Mouse (Mus musculus) kidney, adult 11 months (tissue): ENCODE measurements at regions not wholly inside any gene's neighbourhood (a gene's known extent, or its start where the extent isn't known, plus 50 kb on each side); places are given as distances from the start of the nearest gene placed in this dataset.

ENCODE experiments used
- DNase-seq: peaks from one replicate; pipeline ENCODE4 v3.0.0; 2022

DNA sequence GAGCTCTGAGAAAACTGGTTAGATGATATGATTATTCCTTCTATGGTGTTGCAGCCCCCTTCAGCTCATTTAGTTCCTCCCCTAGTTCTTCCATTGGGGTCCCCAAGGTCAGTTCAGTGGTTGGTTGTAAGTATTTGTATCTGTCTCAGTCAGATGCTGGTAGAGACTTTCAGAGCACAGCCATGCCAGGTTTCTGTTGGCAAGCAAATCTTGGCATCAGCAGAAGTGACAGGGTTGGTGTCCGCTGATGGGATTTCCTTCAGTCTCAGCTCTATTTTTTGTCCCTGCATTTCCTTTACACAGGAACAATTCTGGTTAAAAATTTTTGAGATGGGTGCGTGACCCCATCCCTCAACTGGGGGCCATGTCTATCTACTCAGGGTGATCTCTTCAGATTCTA lies 55.3 kb upstream of the Spaca1 start:
- no peak for DNase-seq

DNA sequence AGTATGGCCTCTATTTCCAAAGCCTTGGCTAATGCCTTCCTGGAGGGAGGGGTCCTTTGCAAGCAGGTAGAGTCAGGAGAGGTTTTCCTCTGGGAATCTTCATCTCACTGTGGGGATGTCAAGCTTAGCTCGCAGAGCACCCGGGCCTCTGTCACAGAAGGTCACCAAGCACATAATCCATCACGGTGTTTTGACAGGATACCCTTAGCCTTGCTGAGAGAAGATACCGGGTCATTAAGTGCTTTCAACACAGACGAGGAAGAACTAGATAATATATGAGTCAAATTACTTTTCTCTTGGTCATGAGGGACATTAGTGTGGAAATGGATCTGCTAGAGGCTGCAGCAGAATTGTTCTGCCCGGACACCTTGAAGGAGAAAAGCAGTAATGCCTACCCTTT lies 64.3 kb upstream of the Spaca1 start:
- DNase-seq: no peak

DNA sequence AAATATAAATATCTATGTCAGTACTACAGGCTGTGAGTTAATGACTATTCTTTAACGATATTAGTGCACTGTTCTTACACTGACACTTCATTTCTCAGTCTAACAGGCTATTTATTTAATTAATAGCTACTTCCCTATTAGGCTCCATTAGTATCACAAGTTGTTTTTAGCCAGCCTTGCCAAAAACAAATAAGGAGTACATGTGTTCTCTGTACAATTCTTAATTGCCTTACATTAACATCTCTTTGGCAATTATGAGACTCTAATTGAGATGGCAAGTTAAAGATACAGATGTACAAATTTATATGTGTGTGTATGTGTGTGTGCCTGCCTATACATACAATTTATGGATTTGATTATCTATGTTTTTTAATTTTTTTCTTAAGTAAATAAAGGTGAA lies 67.1 kb upstream of the Spaca1 start:
- DNase-seq: no peak

DNA sequence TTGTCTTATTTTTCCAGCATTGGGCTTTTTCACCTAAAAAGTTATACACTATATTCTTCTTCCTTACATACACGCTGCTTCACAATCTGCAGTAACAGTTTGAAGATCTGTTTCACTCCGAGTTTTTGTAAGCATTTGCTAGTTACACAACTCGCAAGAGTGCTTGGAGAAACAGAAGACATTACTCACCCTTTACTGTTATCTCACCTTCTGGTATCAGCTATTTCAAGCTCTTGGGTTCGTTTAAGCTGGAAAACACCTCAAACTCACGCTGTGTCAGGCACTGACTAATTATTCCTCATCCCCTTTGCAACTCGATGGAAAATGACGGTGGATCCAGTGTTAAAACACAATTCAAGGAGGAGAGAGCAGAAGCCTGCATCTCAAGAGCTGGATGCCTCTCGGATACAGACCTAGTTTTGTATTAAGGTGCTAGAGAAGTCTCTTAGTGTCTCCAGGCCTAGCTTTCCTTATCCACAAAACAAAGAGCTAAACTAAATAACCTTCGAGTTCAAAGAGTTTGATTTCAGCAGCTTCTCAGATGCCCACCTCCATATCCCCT lies 73.0 kb upstream of the Spaca1 start:
- DNase-seq: no peak

DNA sequence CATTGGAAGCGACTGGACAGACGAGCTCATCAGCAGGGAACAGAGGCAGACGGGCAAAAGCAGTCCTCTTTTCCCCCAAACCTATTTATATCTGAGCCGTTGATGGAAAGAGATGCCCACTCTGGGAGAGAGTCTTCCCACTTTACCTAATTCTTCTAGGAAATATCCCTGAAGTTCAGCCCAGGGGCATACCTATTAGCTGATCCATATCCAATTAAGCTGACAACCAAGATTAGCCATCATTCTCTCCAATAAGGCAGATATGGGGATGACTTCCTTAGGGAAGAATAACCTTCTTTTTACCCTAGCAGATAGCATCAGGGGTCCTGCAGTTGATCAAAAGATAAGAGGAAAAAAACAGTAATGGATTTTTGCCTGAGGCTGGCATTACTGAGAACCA lies 78.2 kb upstream of the Spaca1 start:
- DNase-seq: no peak

DNA sequence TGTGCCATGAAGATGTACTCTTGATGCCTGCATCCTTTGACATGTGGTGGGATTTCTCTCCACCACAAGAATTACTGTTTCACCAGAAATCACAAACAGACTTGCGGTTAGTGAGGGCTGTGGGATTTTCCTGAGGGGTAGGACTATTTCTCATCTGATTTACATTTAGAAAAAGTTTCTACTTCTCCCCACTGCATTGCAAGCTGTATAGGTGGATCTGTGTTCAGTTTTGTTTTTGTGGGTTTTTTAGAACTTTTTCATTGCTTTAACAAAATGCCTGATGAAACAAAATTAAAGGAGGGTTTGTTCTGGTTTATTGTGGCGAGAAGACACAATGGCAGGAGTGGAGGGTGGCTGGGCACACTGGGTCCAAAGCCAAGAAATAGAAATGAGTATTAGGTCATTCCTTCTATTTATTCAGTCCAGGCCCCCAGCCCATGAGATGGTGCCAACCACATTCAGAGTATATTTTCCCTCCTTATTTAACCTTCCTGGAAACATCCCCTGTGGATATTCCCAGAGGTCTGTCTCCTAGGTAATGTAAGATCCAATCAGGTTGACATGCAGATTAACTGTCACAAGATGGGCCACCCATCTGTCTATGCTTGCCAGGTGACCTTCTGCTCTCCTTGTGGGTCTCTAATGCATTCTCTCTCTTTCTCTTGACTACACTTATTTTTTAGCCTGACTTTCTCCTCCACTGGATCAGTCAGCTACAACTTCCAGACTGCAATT lies 96.3 kb upstream of the Spaca1 start:
- no peak for DNase-seq

DNA sequence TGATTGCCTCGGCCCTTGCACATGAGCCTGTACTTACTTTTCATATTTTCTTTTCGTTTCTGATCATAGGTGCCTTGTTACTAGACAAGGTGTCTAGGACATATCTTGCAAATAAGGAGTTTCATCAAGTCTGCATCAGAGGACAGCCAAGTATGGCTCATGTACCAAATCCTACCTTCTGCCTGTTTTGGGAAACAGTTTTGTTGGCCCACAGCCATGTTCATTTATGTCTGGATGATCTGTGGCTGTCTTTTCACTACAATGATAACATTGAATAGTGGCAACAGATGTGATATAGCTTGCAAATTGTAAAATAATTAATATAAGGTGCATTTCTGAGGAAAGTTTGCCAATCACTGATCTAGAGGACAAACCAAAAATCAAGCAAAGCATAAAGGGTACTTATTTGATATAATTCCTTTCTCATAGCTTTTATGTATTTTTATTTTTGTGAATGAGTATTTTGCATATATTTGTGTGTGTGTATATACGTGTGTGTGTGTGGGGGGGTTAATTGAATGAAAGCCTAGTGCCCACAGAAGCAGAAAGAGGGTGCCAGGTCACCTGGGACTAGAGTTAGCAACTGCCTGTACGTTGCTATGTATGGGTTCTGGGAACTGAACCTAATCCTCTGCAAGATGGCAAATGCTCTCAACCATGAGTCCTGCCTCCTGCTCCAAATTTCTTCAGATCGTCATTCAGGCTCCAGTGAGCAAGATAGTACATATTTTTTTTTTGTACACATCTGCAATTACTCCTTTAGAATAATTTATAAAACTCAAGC lies 99.2 kb upstream of the Spaca1 start:
- no peak for DNase-seq

DNA sequence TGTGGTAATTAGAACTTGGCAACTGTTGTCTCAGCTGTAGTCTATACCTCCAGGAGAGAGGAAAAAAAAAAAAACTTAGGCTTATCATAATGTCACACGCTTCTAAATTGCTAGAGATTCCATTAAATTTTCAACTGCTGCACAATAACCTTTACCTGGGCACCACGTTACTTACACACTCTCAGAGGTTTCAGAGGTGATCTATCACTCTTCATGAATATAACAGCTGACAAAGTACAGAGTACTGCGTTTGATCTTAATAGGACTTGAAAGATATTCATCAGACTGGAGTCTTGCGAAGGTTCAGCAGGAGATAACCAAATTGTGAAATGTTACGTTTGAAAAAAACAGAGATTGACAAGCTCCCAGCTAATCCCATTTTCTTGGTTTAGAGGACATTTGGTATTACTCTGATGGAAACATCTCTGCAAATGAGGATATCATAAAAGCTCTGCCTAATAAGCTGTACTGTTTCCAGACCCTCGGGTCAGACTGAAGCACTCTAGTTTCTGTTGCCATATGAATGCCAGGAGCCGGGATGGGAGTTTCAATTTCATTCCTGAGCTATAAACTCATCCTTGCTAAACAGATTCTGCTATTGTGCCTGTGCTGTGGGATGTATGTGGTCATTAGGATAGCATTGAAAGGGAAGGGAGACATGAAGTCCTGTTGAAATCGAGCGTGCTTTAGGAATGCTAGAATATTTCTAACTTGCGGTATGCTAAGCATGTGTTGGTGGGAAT lies 101.8 kb upstream of the Spaca1 start:
- DNase-seq: no peak

DNA sequence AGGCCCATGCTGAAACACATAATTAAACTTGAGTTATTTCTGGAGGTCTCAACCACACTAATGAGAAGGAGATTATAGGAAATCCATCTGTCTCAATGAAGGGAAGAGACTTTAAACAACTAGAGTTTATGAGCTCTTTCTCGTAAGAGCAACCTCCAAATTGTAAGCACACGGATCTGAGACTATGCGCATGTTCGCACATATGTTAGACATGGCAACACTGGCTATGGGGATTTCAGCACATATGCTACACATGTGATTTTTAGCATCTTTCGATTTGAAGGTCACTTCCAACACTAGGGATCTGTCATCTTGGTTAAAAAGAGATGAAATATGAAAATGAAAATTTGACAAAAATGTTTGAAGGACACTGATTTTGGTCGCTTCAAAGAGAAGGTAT lies 105.5 kb upstream of the Spaca1 start:
- no peak for DNase-seq

DNA sequence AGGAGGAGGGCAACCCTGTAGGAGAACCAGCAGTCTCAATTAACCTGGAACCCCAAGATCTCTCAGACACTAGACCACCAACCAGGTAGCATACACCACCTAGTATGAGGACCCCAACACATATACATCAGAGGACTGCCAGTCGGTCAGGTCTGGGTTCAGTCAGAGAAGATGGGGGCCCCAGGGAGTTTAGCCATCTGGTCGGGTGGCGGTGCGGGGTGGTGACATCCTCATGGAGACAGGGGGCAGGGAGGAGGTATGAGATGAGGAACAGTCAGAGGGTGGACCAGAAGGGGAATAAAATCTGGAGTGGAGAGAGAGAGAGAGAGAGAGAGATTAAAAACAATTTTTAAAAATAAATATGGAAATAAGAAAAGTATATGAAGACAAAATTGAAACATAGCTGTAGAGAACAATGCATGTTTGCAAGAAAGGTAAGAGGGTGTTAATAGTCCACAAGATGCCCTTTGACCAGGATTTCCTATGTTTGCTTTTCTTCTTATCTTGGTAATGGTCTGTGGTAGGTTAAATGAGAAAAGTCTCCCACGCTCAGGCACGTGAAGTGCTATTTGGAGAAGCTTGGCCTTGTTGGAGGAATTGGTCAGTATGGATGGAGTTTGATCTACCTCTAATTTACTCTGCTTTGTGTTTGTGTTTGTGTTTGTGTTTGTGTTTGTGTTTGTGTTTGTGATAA lies 108.0 kb upstream of the Spaca1 start:
- no peak for DNase-seq

DNA sequence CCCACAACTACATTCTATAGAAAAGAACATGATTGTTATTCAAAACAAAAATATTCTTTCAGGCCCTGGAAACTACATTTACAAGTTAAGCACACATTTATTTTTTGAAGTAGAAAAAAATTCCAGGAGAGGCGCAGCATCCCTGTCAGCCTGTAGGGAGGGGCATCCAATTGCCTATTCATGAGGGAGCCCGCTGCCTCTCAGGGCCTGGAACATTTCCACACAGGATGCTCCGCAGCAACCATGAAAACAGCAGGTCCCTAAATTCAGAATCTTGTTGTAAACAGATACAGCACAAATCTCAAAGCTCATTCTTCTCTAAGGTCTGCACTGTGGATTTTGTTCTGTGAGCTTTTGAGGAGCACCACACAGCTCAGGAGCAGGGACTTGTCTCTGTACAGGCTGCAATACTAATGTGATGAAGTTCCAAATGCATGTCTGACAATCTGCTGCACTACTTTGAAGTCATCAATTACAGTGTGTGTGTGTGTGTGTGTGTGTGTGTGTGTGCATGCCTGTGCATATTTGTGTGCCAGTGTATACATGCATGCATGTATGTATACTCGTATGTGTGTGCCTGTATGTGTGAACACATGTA lies 121.4 kb upstream of the Spaca1 start:
- DNase-seq: no peak

DNA sequence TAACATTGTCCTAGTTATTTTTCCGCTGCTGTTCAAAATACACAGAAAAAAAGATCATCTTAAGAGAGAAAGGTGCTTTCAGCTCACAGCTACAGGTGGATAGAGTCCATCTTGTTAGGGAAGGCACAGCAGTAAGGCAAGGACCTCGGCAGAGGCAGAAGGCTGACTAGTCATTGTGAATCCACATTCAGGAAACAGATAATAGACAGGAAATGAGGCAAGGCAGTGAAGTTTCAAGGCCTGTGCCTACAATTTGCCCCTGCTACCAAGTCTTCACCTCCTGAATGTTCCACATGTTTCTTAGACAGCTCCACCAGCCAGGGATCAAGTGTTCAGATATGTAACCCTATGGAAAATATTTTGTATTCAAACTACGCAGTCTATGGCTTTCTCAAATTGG lies 122.0 kb upstream of the Spaca1 start:
- no peak for DNase-seq

DNA sequence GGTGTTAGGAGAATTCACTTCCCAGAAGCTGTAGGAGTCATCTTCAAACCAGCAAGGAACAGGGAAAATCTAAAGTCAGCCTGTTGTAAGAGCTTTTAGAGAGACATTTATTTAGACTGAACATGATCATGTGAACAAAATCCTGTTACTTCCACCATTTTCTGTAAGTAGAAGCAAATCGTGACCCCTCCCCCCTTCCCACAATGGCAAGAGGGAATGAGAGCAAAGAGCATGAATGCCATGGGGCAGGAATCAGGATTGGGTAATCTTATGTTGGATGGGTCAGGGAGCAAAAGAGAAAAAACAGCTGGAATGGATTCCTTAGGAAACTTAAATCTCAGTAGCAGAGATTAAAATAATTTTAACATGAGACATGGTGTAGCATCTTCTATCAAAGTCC lies 127.4 kb upstream of the Spaca1 start:
- DNase-seq: no peak

DNA sequence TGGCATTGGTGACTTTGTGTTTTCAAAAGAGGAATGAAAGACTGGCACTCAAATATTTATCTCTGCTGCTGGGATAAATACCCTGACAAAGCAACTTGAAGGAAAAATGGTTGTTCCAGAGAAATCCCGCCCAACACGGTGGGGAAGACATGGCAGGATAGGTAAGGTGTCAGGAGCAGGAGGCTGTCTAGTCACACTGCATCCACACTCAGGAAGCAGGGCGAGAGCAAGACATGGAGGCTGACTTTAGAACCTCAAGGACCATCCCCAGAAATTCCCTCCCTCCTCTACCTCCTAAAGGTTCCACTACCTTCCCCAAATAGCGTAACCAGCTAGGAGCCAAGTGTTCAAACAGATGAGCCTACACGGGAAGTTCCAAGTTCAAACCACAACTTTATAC lies 136.5 kb upstream of the Spaca1 start:
- no peak for DNase-seq

DNA sequence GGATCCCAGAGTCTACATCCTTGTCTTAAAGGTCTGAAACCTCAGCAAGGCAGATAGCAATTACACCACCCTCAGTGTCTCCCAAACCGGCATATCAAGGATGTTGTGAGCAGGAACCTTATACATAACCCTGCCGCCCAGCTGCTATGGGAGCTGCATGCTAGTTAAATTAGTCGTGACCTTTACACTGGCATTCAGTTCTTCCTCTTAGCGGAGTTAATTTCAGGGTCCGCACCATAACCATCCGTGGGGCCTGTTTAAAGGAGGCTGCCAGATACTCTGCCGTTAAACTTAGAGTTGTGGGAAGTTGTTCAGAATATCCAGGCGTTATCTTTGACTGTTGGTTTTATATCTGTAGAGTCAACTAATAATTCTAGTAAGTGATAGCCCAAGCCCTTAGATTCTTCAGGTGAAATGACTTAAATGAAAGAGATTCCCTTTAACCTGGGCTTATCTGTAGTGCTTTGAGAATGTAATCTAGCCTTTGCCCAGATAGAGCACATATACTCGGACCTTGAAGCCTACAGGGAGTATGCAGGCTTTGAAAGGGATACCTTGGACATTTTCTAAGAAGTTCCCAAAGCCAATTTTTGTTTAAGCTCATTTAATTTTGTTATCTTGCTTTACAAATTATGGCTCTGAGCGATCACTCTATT lies 153.3 kb upstream of the Spaca1 start:
- DNase-seq: no peak

DNA sequence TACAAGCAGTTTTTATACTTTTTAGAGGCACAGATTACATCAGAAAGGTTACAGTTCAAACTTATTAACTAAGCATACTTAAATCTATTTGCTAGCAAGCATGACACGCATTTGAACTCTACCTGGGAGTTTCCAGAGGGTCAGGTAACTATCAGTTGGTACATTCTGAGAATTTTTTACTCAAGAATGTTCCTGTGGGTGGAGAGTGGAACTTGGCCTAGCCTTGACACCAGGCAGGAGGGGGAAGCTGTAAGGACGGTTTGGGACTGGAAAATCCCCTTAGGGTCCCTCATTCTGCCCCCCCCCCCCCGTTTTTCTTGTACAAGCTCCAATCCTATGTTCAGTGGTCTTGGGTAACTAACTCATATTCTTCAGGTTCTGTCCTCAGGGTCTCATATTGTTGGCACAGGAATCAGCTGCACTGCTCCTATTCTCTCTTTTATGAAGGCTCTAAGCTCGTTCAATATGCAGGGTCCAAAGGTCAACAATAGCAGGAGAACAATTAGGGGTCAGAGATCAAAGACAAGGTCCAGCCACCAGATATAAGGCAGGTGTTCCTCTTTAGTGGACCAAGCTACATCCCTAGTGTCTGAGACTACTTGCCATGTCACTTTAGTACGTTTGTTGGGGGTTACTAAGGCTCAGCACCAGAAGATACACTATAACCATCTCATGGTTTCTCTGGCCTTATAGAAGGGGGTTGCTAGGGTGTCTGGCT lies 159.3 kb upstream of the Spaca1 start:
- DNase-seq: no peak

DNA sequence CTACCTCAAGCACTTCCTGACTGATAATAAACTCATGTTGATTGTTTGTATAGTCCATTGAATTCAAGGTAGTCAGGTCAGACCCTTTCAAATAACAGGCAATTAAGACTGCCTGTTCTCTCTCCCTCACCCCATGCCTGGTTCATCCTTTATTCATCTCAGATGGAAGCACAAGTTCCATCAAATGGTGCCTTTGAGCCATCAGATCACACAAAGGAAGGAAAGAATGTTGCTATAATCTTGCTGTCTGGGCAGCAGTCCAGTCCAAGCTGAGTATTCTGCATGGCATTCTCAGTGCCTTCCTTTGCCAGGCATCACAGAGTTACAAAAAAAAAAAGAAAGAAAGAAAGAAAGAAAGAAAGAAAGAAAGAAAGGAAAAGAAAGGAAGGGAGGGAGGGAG lies 163.7 kb upstream of the Spaca1 start:
- no peak for DNase-seq

DNA sequence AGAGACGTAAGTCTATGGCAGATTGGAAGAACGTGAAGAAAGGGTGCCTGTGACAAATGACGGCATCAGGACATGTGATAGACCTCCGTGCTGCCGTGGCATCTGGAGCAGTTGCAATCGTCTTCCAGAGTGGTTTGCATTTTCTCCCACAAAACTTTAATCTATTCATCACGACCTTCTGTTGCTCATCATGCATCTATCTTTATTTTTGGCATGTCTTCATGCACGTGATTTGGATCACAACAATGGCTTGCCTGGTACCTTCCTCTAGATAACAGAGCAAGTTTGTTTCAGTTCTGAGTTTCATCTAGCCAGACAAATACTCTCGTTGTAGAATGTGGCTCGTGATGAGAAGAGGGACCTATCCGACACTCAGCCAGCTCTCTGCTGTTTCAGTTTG lies 164.4 kb upstream of the Spaca1 start:
- no peak for DNase-seq

DNA sequence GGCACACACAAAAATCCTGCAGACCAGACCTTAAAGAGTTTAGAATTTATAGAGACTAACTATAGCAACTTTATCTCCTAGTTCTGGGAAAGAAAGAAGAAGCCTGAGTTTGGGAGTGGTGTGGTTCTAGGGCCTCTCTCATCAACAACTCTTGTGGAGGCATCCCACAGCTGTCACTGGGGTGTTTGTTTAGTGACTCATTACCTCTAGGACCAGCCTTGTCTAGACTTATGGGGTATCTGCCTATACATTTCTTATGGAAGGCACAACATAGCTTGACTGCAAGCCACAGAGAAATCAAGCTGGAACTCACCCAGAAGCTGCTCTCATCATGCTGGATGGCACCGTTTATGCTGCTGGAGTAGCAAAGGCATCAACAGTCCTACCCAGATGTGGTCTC lies 171.9 kb upstream of the Spaca1 start:
- DNase-seq: no peak

DNA sequence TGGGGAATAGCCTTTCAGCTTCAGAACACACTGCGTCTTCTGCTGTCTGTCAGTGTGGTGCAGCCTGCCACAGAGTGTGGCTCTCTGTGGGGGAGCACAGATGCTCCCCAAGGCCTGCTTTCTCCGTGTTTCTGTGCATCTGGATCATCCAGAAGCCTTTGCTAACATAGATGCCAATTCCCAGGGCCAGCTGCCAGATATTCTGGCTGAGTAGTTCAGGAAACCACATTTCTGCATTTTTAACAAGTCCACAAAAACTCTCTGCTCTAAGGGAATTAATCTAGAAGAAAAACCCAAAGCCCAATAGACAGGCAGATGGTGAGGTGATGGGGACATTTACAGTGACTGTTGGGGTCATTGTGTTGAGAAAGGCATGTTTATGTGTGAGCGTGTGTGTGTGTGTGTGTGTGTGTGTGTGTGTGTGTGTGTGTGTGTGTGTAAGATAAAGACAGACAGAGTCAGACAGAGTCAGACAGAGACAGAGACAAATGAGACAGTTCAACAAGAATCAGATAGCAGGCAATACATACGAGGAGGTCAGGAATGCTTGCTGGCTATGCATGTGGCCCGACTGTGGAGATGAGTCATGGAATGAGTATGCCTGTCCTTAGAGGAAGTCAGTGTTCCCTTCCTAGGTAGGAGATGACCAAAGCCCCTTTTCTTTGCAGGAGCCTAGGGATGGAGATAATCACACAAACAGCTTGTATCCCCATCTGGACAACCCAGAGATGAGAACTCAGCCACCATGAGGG lies 176.3 kb upstream of the Spaca1 start:
- DNase-seq: no peak

DNA sequence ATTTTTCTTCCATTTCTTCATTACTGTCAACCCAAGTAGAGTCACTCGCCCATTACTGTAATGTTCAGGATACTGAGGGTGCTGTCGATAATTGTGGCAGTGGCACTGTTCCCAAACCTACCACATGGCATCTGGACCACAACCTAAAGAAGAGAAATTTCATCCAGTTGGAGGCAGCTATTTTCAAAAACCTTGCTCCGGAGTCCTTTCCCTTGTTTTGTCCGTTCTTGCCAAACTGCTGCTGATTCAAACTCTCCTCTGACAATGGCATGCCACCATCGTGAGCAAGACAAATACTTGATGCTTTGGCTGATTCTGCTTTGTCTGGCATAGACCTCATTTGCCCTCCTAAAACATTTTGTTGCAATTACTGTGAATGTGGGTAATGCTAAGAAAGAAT lies 176.9 kb upstream of the Spaca1 start:
- DNase-seq: no peak
